In the genomic region with DNA sequence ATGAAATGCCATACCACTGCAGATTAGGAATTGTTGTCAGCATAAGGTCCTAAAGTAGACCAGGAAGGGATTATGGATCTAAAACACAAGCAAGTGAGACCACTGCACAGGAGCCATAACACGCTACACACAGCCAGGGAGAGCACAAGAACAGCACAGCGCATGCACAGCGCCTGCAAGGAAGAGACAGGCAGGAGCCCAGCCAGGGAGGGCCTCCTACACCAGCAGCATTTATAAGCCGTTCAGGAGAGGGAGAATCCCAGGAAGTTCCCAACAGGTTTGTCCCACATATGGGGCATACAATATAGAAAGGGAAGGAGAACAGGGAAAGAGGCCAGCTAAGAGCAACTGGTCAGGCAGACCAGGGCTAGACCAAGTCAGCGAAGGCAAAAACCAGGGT, we compare ENCODE assay signal across 17 mouse cellular contexts. TPM values are rescaled to one million over a fixed set of nuclear protein-coding genes. Genes with fewer than 3 reads are reported as not detected.
A peak's percentile ranks its signal among the peaks of the same experiment; 100 is the strongest.
DNase-seq lines count a peak whose midpoint lies in the region; ATAC-seq and TF ChIP-seq lines count a peak whose summit lies in the region.
"Had no signal": no experiment of that assay in that cellular context is flagged by ENCODE, and none has a peak within 500 bp of the region (broad histone marks: within the 10 kb centered on the region; RNA-seq: fewer than 3 reads in every experiment).

No protein-coding gene starts in this region.

- H3K36me3 ChIP-seq in heart, postnatal 0 days (replicated peaks; ENCODE audit: control insufficient read depth, insufficient read depth, low read length): no peaks in the 10 kb centered on the region
- H3K36me3 ChIP-seq in lung, embryonic 14.5 days (ENCODE audit: insufficient read depth): no peaks in the 10 kb centered on the region
- H3K36me3 ChIP-seq: forebrain, embryonic 15.5 days; neural tube, embryonic 13.5 days had no signal

- H3K27ac ChIP-seq in heart, postnatal 0 days (ENCODE audit: low read depth): peak overlapping the region; percentile 35
- H3K27ac ChIP-seq in lung, embryonic 14.5 days (ENCODE audit: low read depth): peak overlapping the region; percentile 37; the same call in 1 of the 2 replicates
- H3K27ac ChIP-seq: forebrain, embryonic 15.5 days had no signal

- no peak overlapping the region for H3K4me2 ChIP-seq in heart, postnatal 0 days (ENCODE audit: low read depth, low read length)
- H3K4me2 ChIP-seq in lung, embryonic 14.5 days: no peak overlapping the region
- H3K4me2 ChIP-seq: forebrain, embryonic 15.5 days; heart, embryonic 12.5 days; neural tube, embryonic 13.5 days had no signal

- no peak overlapping the region for H3K4me3 ChIP-seq in heart, postnatal 0 days (ENCODE audit: low read depth, low read length)
- H3K4me3 ChIP-seq in lung, embryonic 14.5 days (ENCODE audit: low read depth, low read length): no peak overlapping the region
- H3K4me3 ChIP-seq: forebrain, embryonic 15.5 days; heart, embryonic 12.5 days; neural tube, embryonic 13.5 days had no signal

- no peak for TF ChIP-seq EP300 in heart, postnatal 0 days (IDR thresholded peaks at IDR 0.05; ENCODE audit: low read depth)

- no peak for ATAC-seq in CD4-positive, CD25-positive, alpha-beta regulatory T cell, adult 4 months
- ATAC-seq in heart, postnatal 0 days (ENCODE audit: insufficient read depth, low read depth): no peak
- no peak for ATAC-seq in lung, embryonic 14.5 days (ENCODE audit: insufficient read depth)
- ATAC-seq: activated CD4-positive, CD25-positive, alpha-beta regulatory T cell, adult 4 months; forebrain, embryonic 15.5 days had no signal

- DNase-seq in CD4-positive, CD25-positive, alpha-beta regulatory T cell, adult 2 months (ENCODE audit: low read depth, low spot score): peak; percentile 28
- no peak for DNase-seq in heart, postnatal 0 days (ENCODE audit: low spot score)
- DNase-seq in heart, adult 11 months: no peak
- DNase-seq in lung, embryonic 14.5 days: no peak
- DNase-seq in lung, postnatal 10 days: no peak
- DNase-seq in thymus, postnatal 14 days: peak; percentile 51
- DNase-seq in layer of hippocampus, postnatal 25 days (ENCODE audit: extremely low spot score in 1 of 2, low spot score in 1 of 2): no peak
- DNase-seq: adrenal gland, postnatal 25 days; embryo, embryonic 11 days; gastrocnemius, postnatal 10 days; spleen, adult 18-20 months had no signal

- no peaks in the 10 kb centered on the region for H3K27me3 ChIP-seq in heart, postnatal 0 days (ENCODE audit: control insufficient read depth, insufficient read depth, low read length)
- no peaks in the 10 kb centered on the region for H3K27me3 ChIP-seq in lung, embryonic 14.5 days (ENCODE audit: insufficient read depth, low read length)
- H3K27me3 ChIP-seq: forebrain, embryonic 15.5 days; heart, embryonic 12.5 days; neural tube, embryonic 13.5 days had no signal

- TF ChIP-seq CTCF in heart, postnatal 0 days (IDR thresholded peaks at IDR 0.05; ENCODE audit: low read depth): no peak
- no peak for TF ChIP-seq CTCF in lung, embryonic 14.5 days (IDR thresholded peaks at IDR 0.05; ENCODE audit: low read depth)

- 81% methylated on average over 5 of the region's 5 CpGs for WGBS in heart, postnatal 0 days
- 79% methylated on average over 5 of the region's 5 CpGs for WGBS in lung, embryonic 14.5 days

- no peak overlapping the region for H3K9ac ChIP-seq in heart, postnatal 0 days (replicated peaks; ENCODE audit: low read depth, low read length)
- no peak overlapping the region for H3K9ac ChIP-seq in lung, embryonic 14.5 days
- H3K9ac ChIP-seq: forebrain, embryonic 15.5 days; heart, embryonic 12.5 days; neural tube, embryonic 13.5 days had no signal

- H3K9me3 ChIP-seq in heart, postnatal 0 days (replicated peaks; ENCODE audit: control insufficient read depth, low read length): no peaks in the 10 kb centered on the region
- H3K9me3 ChIP-seq in lung, embryonic 14.5 days (ENCODE audit: low read depth, low read length): no peaks in the 10 kb centered on the region
- H3K9me3 ChIP-seq: forebrain, embryonic 15.5 days; heart, embryonic 12.5 days; neural tube, embryonic 13.5 days had no signal

- no peaks in the 10 kb centered on the region; the same call in none of the 2 replicates for H3K4me1 ChIP-seq in heart, postnatal 0 days (ENCODE audit: control insufficient read depth, insufficient read depth)
- H3K4me1 ChIP-seq in lung, embryonic 14.5 days (ENCODE audit: insufficient read depth): peaks cover 3% of the 10 kb centered on the region; the same call in 1 of the 2 replicates

RNA-seq across cellular contexts. Expression of a gene that starts 19.2 kb away (rescaled TPM):
- 10 to 100 TPM; 29.4 to 56.3 TPM for polyA plus RNA-seq in CD4-positive, CD25-positive, alpha-beta regulatory T cell, adult 4 months (2017; shearing (Covaris generic))
- total RNA-seq in heart, postnatal 0 days (2014; rRNA removed; ENCODE audit: low replicate concordance): 56.8 and 77.3 TPM in 2 replicates
- polyA plus RNA-seq in heart, postnatal 0 days (2015; fragmentation: Nextera tagmentation; extraction: Ambion mirVana): 30.5 and 31.3 TPM in 2 replicates
- 19.8 and 20.6 TPM in 2 replicates for polyA plus RNA-seq in lung, embryonic 14.5 days (2014; fragmentation: Nextera tagmentation; extraction: Ambion mirVana)
- total RNA-seq in layer of hippocampus, postnatal 25 days (2021): 100 to 1,000 TPM; 170 to 175 TPM

RNA-seq across cellular contexts. Expression of a gene that starts 19.7 kb away (rescaled TPM):
- polyA plus RNA-seq in CD4-positive, CD25-positive, alpha-beta regulatory T cell, adult 4 months (2017; shearing (Covaris generic)): under 1 TPM; 0.23 to 0.53 TPM
- total RNA-seq in heart, postnatal 0 days (2014; rRNA removed; ENCODE audit: low replicate concordance): 2.0 and 2.9 TPM in 2 replicates
- polyA plus RNA-seq in heart, postnatal 0 days (2015; fragmentation: Nextera tagmentation; extraction: Ambion mirVana): 2.1 and 2.9 TPM in 2 replicates
- polyA plus RNA-seq in lung, embryonic 14.5 days (2014; fragmentation: Nextera tagmentation; extraction: Ambion mirVana): 2.8 and 3.4 TPM in 2 replicates
- 1 to 10 TPM; 5.3 to 5.9 TPM for total RNA-seq in layer of hippocampus, postnatal 25 days (2021)
- total RNA-seq: monocyte, adult 5-6 weeks had no signal

Comparison
In these comparisons a context has a peak if more than half of its experiments do, and no peak if none do; other contexts are left out.
1. DNase-seq: peak in CD4-positive, CD25-positive, alpha-beta regulatory T cell, adult 2 months (single experiment) and thymus, postnatal 14 days (single experiment); none in heart, postnatal 0 days (single experiment), heart, adult 11 months (single experiment), lung, embryonic 14.5 days (single experiment), lung, postnatal 10 days (single experiment) and layer of hippocampus, postnatal 25 days (0 of 2).